Mouse (Mus musculus) gastrocnemius, adult 8-10 months (tissue): ENCODE results near the gene Ndc1. TPM values are rescaled to one million over a fixed set of nuclear protein-coding genes. Genes with fewer than 3 reads are reported as not detected.
A peak's percentile ranks its signal among the peaks of the same experiment; 100 is the strongest.

Source experiments
- DNase-seq, 2 experiments: peaks; one replicate each; pipeline ENCODE4 v3.0.0; 2022; ENCODE audit warnings: low spot score in 2 of 2
- microRNA-seq: library from miRNA; unstranded; fragments of <30 nt; microRNA quantifications from one replicate; pipeline ENCODE4 v1.2.0, GENCODE M21; 2022
- total RNA-seq, 4 experiments: library from RNA; stranded (reverse); gene quantifications; 2 replicates each; pipeline ENCODE4 v1.2.4; 2022

The Ndc1 gene
- total RNA-seq, 4 experiments from 2014 or later: 5.8 to 9.5 (median 6.5) TPM

GRCm38 (mm10) chr4:107440306-107440705, 72.7 kb downstream of the Ndc1 start:
- DNase-seq: no peak

GRCm38 (mm10) chr4:107442288-107442687, 74.7 kb downstream of the Ndc1 start:
- no peak for DNase-seq

- DNase-seq: no peak
Measured at GRCm38 (mm10) chr4:107442891-107443483, 75.4 kb downstream of the Ndc1 start.

- DNase-seq: no peak
Measured at GRCm38 (mm10) chr4:107443621-107444020, 76.0 kb downstream of the Ndc1 start.

- DNase-seq: no peak
Measured at GRCm38 (mm10) chr4:107448481-107448880, 80.9 kb downstream of the Ndc1 start.

- no peak for DNase-seq
Measured at GRCm38 (mm10) chr4:107449519-107449918, 81.9 kb downstream of the Ndc1 start.

GRCm38 (mm10) chr4:107452266-107453015, 84.9 kb downstream of the Ndc1 start:
- DNase-seq: no peak

- DNase-seq: peak; percentile 61 to 74
Measured at GRCm38 (mm10) chr4:107453141-107453984, 85.8 kb downstream of the Ndc1 start.

GRCm38 (mm10) chr4:107457602-107458001, 90.0 kb downstream of the Ndc1 start:
- DNase-seq: no peak

- DNase-seq: no peak
Measured at GRCm38 (mm10) chr4:107458907-107459306, 91.3 kb downstream of the Ndc1 start.

GRCm38 (mm10) chr4:107459461-107459860, 91.9 kb downstream of the Ndc1 start:
- no peak for DNase-seq

GRCm38 (mm10) chr4:107460468-107460867, 92.9 kb downstream of the Ndc1 start:
- DNase-seq: no peak

Small RNA genes within 50 kb of the gene (microRNA-seq; reads per million reads assigned to microRNA genes)
- gene Gm24804: not detected

Other genes starting within 250 kb of the Ndc1 start
- gene Tmem59, start 189.4 kb upstream of the Ndc1 start, total RNA-seq: 10 to 100 TPM; 79.9 to 91.5 (median 85.1) TPM
- gene Tceanc2, start 188.7 kb upstream of the Ndc1 start, total RNA-seq: 10 to 100 TPM; 11.0 to 14.8 (median 11.9) TPM
- gene Ldlrad1, start 158.6 kb upstream of the Ndc1 start, total RNA-seq: not detected
- gene Lrrc42, start 114.3 kb upstream of the Ndc1 start, total RNA-seq: 10 to 100 TPM in 1 of 4 experiments, 1 to 10 TPM in 3; 7.1 to 11.4 (median 8.4) TPM
- gene Hspb11, start 114.2 kb upstream of the Ndc1 start, total RNA-seq: 1 to 10 TPM; 6.2 to 9.1 (median 7.1) TPM
- gene Dio1, start 60.6 kb upstream of the Ndc1 start, total RNA-seq: under 1 TPM in 1 of 4 experiments, not detected in 3; 0.16 TPM
- gene Yipf1, start 53.4 kb upstream of the Ndc1 start, total RNA-seq: 1 to 10 TPM; 7.4 to 9.7 (median 8.9) TPM
- under 1 TPM in 3 of 4 experiments, not detected in 1; 0.12 to 0.58 (median 0.31) TPM for gene Glis1, start 66.8 kb downstream of the Ndc1 start, total RNA-seq